Mouse (Mus musculus): ENCODE measurements at regions not wholly inside any gene's neighbourhood (a gene's known extent, or its start where the extent isn't known, plus 50 kb on each side); places are given as distances from the start of the nearest gene placed in this dataset.

GRCm38 (mm10) chr3:148491287-148491686 lies 499.1 kb downstream of the Adgrl2 start:
- no peak for TF ChIP-seq CTCF (IDR thresholded peaks at IDR 0.05; ENCODE audit: low read depth)
- no peak for TF ChIP-seq EP300 (IDR thresholded peaks at IDR 0.05; ENCODE audit: low read depth)

Data from heart, postnatal 0 days (tissue).